Mouse (Mus musculus): Measurements from ENCODE around the gene Tox2. TPM values are rescaled to one million over a fixed set of nuclear protein-coding genes. Genes with fewer than 3 reads are reported as not detected.

The Tox2 gene
- polyA plus RNA-seq (2012; rRNA removed), result 0.64 and 0.82 TPM in 2 replicates

GRCm38 (mm10) chr2:163202884-163203634, at the start of gene Tox2:
Gene Tox2 (plus strand): TSS chr2:163203125.

Other genes with a start within 250 kb of the Tox2 start
- gene Sgk2, start 215.8 kb upstream of the Tox2 start, polyA plus RNA-seq (2012; rRNA removed), result 4.4 and 4.9 TPM in 2 replicates
- 12.1 and 12.7 TPM in 2 replicates for gene Ift52, start 185.8 kb upstream of the Tox2 start, polyA plus RNA-seq (2012; rRNA removed)
- gene Mybl2, start 148.4 kb upstream of the Tox2 start, polyA plus RNA-seq (2012; rRNA removed), result 20.0 and 22.4 TPM in 2 replicates
- gene Gtsf1l, start 115.3 kb upstream of the Tox2 start, polyA plus RNA-seq (2012; rRNA removed), result 0.08 and 0.13 TPM in 2 replicates
- gene Jph2, start 194.9 kb downstream of the Tox2 start, polyA plus RNA-seq (2012; rRNA removed), result 0.18 and 0.20 TPM in 2 replicates
- gene Oser1, start 221.6 kb downstream of the Tox2 start, polyA plus RNA-seq (2012; rRNA removed), result 20.6 and 21.3 TPM in 2 replicates
- 0.02 TPM in 1 of 2 replicates, not detected in the other for gene Gdap1l1, start 235.4 kb downstream of the Tox2 start, polyA plus RNA-seq (2012; rRNA removed)